Mouse (Mus musculus): ENCODE results near the gene Lipo1. TPM values are rescaled to one million over a fixed set of nuclear protein-coding genes. Genes with fewer than 3 reads are reported as not detected.
"Not testable (repeated sequence)": the region's sequence is repeated elsewhere in the genome, so short reads cannot be mapped to it uniquely, and the experiment has no call there.

The Lipo1 gene
- polyA plus RNA-seq (2015; fragmentation: Nextera tagmentation; extraction: Ambion mirVana) = not detected in 2 replicates

DNA sequence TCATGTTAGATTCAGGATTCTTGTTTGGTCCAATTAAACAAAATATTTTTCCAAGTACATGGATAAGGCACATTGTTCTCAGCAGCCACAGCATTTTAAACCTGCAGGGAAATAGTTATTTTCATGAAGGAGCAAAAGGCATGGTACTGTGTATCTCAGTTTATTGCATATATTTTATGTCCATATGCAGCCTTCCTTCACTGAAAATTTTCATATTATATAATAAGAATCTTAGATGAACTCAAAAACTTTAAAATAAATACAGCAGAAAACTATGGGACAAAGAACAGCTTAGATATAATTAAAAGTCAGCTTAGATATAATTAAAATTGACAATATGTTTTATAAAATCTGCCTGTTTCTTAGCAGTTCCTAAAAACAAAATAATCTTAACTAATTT is at the start of gene Lipo1:
Lipo1 (minus strand) TSS at position 101 of the 400 bp plus-strand sequence.
- H3K27me3 ChIP-seq (replicated peaks; ENCODE audit: control insufficient read depth, insufficient read depth, low read length); H3K4me1 ChIP-seq (replicated peaks; ENCODE audit: control insufficient read depth, insufficient read depth, low read length); H3K4me3 ChIP-seq (replicated peaks; ENCODE audit: low read length); H3K36me3 ChIP-seq (ENCODE audit: control insufficient read depth, insufficient read depth); H3K9me3 ChIP-seq (ENCODE audit: control insufficient read depth, low read length); H3K27ac ChIP-seq (ENCODE audit: low read length); H3K4me2 ChIP-seq (ENCODE audit: low read length); ATAC-seq; H3K9ac ChIP-seq (replicated peaks; ENCODE audit: low read depth, low read length): not testable (repeated sequence)

DNA sequence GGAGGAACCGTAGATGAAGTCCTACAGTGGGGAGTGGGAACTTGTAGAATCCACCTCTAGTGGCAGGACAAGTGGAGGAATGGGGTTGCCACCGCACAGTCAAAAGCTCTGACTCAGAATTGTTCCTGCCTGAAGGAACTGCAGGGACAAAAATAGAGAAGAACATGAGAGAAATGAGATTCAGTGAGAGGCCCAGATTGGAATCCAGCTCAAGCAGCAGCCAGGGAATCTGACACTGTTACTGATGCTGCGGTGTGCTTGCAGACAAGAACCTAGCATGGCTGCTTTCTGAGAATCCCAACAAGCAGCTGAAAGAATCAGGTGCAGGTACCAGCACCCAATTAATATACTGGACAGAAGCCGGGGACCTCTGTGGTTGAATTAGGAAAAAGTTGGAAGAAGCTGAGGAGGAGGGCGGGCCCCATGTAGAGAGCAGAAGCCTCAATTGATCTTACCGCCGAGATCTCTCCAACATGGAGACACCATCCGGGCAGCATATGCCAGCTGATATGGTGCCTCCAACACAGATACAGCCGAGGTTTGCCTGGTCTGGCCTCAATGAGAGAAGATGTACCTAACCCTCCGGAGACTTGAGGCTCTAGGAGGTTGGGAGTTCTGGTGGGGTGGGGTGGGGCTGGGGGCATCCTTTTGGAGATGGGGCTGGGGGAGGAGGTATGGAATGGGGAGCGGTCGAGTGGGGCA is 532 bp downstream of the Lipo1 start:
- ATAC-seq = no peak
- Histone ChIP-seq H3K9ac (replicated peaks; ENCODE audit: low read depth, low read length) (no peak overlapping the region), H3K36me3 (ENCODE audit: control insufficient read depth, insufficient read depth) (no peaks in the 10 kb centered on the region), H3K4me1 (replicated peaks; ENCODE audit: control insufficient read depth, insufficient read depth, low read length) (no peaks in the 10 kb centered on the region), H3K27me3 (replicated peaks; ENCODE audit: control insufficient read depth, insufficient read depth, low read length) (no peaks in the 10 kb centered on the region), H3K4me3 (replicated peaks; ENCODE audit: low read length) (no peak overlapping the region), H3K27ac (ENCODE audit: low read length) (no peak overlapping the region), H3K9me3 (ENCODE audit: control insufficient read depth, low read length) (no peaks in the 10 kb centered on the region), H3K4me2 (ENCODE audit: low read length) (no peak overlapping the region)
- 95% methylated on average over 12 of the region's 12 CpGs for WGBS

DNA sequence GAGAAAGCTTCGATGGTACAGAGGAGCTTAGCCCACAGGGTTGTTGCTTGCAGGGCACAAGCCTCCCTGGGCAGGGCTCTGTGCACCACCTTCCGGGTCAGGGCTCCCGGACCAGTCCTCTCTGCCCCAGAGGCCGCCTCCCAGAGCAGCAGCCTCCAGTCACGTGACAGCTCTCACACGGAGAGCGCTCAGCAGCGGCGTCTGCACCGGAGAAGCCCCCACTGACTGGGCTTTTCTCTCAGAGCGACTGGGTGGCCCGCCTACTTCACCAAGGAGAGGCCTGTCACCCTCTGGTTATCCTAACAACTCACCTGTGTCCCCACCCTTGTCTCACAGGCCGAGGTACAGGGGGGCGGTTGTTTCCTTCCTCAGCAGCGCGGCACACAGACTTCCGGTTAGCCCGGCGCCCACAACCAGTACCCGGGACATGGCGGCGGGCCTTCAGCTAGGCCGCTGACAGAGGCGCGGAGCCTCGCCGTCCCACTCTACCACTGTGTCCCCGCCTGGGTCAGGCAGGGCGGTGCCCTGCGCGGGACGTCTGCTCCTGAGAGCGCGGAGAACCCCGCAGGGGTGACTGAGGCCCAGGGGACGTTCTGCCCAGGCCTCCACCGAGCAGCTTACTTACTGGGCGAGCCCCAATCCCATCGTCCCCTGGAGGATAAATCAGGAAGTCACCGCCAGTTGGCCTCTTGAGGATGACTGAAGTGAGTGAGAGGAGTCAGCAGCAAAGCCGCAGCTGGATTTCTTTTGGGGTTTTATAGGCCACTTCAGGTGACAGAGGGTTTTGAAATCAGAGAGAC is 25.8 kb downstream of the Lipo1 start, which contains the start of gene Lipo3:
Lipo3 (minus strand) TSS at position 665 of the 800 bp plus-strand sequence.
- Histone ChIP-seq H3K4me3 (replicated peaks; ENCODE audit: low read length) (peak within 1 kb of the TSS; percentile 18; the same call in 1 of the 2 replicates), H3K4me2 (ENCODE audit: low read length) (peak within 1 kb of the TSS; percentile 34)
- H3K27me3 ChIP-seq (replicated peaks; ENCODE audit: control insufficient read depth, insufficient read depth, low read length); H3K27ac ChIP-seq (ENCODE audit: low read length); H3K36me3 ChIP-seq (ENCODE audit: control insufficient read depth, insufficient read depth); H3K9me3 ChIP-seq (ENCODE audit: control insufficient read depth, low read length); H3K9ac ChIP-seq (replicated peaks; ENCODE audit: low read depth, low read length); H3K4me1 ChIP-seq (replicated peaks; ENCODE audit: control insufficient read depth, insufficient read depth, low read length): not testable (repeated sequence)
- peak; percentile 95 for ATAC-seq
- 60% methylated on average over 12 of the region's 41 CpGs for WGBS

DNA sequence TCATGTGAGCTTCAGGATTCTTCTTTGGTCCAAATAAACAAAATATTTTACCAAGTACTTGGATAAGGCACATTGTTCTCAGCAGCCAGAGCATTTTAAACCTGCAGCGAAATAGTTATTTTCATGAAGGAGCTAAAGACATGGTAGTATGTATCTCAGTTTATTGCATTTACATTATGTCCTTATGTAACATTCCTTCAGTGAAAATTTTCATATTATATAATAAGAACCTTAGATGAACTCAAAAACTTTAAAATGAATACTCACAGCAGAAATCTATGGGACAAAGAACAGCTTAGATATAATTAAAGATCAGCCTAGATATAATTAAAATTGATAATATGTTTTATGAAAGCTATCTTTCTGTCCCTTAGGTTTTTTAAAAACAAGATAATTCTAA is 36.0 kb downstream of the Lipo1 start, which contains the start of gene Lipo2:
Lipo2 (minus strand) TSS at position 101 of the 400 bp plus-strand sequence.
- not testable (repeated sequence) for H3K27ac ChIP-seq (ENCODE audit: low read length); H3K9me3 ChIP-seq (ENCODE audit: control insufficient read depth, low read length); H3K4me1 ChIP-seq (replicated peaks; ENCODE audit: control insufficient read depth, insufficient read depth, low read length); H3K4me3 ChIP-seq (replicated peaks; ENCODE audit: low read length); H3K36me3 ChIP-seq (ENCODE audit: control insufficient read depth, insufficient read depth); H3K27me3 ChIP-seq (replicated peaks; ENCODE audit: control insufficient read depth, insufficient read depth, low read length); ATAC-seq; H3K4me2 ChIP-seq (ENCODE audit: low read length); H3K9ac ChIP-seq (replicated peaks; ENCODE audit: low read depth, low read length)
- 93% methylated on average over 1 of the region's 1 CpGs for WGBS

Other genes starting within 250 kb of the Lipo1 start
- gene Gm8978, start 162.2 kb downstream of the Lipo1 start, polyA plus RNA-seq (2015; fragmentation: Nextera tagmentation; extraction: Ambion mirVana) = not detected in 2 replicates
- 0.21 and 0.62 TPM in 2 replicates for gene Lipo2, start 36.1 kb downstream of the Lipo1 start, polyA plus RNA-seq (2015; fragmentation: Nextera tagmentation; extraction: Ambion mirVana)
- 9.9 and 10.4 TPM in 2 replicates for gene Lipo3, start 25.5 kb downstream of the Lipo1 start, polyA plus RNA-seq (2015; fragmentation: Nextera tagmentation; extraction: Ambion mirVana)
- not detected in 2 replicates for gene Lipf, start 173.7 kb upstream of the Lipo1 start, polyA plus RNA-seq (2015; fragmentation: Nextera tagmentation; extraction: Ambion mirVana)
- not detected in 2 replicates for gene Lipk, start 220.8 kb upstream of the Lipo1 start, polyA plus RNA-seq (2015; fragmentation: Nextera tagmentation; extraction: Ambion mirVana)